Mouse (Mus musculus) Patski (cell line): ENCODE measurements around the gene Slc9a6. TPM values are rescaled to one million over a fixed set of nuclear protein-coding genes. Genes with fewer than 3 reads are reported as not detected.

Experiments
- ATAC-seq: fragments of 100-300 bp; one replicate; pipeline ENCODE4 v1.8.0; 2021
- CTCF ChIA-PET: fragments of 350-600 bp; sonication (Branson Sonifier 250); formaldehyde crosslinking; loops from one replicate; lab custom pipeline; 2022; ENCODE audit warnings: inconsistent platforms; lab: Charles Lee
- POLR2A ChIA-PET: fragments of 350-600 bp; sonication (Branson Sonifier 250); formaldehyde crosslinking; loops from one replicate; lab custom pipeline; 2022; ENCODE audit warnings: antibody characterized with exemption, inconsistent platforms; lab: Charles Lee
- DNase-seq: peaks from one replicate; pipeline ENCODE4 v3.0.0-alpha.2; 2011; ENCODE audit warnings: low read depth, low spot score
- H3K27me3 ChIP-seq: fragments of 371-371 bp; one replicate; pipeline ENCODE4 v1.5.1; 2021
- CTCF ChIP-seq: fragments of 100-300 bp; IDR thresholded peaks from one replicate; pipeline ENCODE4 v1.5.1; 2021
- in situ Hi-C: fragments of 300-500 bp; cut with MboI; formaldehyde crosslinking; loops from 3 replicates; pipeline ENCODE4 v1.11.1; 2018; ENCODE audit warnings: low pct_unique_long_range_greater_than_20kb, mixed read lengths
- polyA plus RNA-seq: library from polyadenylated mRNA; unstranded; gene quantifications from one replicate; pipeline ENCODE4 v1.2.3, GENCODE M21; 2021

Gene Slc9a6
- polyA plus RNA-seq, 1 experiment from 2014 or later = 20.6 TPM

- ATAC-seq = no peak
- DNase-seq = no peak
- CTCF ChIA-PET = interaction anchor here (1.9 kb wide), 1 partner anchor 8 kb away, joined by 8 read pairs; no protein-coding TSS in a partner anchor
- POLR2A ChIA-PET = no interaction called here
- peaks cover 17% of the 10 kb centered on the region for H3K27me3 ChIP-seq
- no peak for TF ChIP-seq CTCF
- in situ Hi-C loops = no loop called here
These were observed 55.8 kb downstream of the Slc9a6 start for GRCm38 (mm10) chrX:56665226-56665973.

- ChIA-PET POLR2A (interaction anchor here (0.6 to 1.2 kb wide), 2 partner anchors 9 to 39 kb away, joined by 3 to 4 read pairs; no protein-coding TSS in a partner anchor), CTCF (interaction anchor here (1.1 to 1.9 kb wide), 3 partner anchors 10 to 58 kb away, joined by 3 to 8 read pairs (median 4); no protein-coding TSS in a partner anchor)
- peaks cover 18% of the 10 kb centered on the region for H3K27me3 ChIP-seq
- no peak for ATAC-seq
- TF ChIP-seq CTCF = no peak
- DNase-seq = no peak
- in situ Hi-C loops = no loop called here
These were observed 57.7 kb downstream of the Slc9a6 start for GRCm38 (mm10) chrX:56667296-56667695.

- DNase-seq = no peak
- ATAC-seq = no peak
- ChIA-PET POLR2A (interaction anchor here (0.6 kb wide), 1 partner anchor 39 kb away, joined by 3 read pairs; no protein-coding TSS in a partner anchor), CTCF (no interaction called here)
- H3K27me3 ChIP-seq = peaks cover 19% of the 10 kb centered on the region
- in situ Hi-C loops = no loop called here
- no peak for TF ChIP-seq CTCF
These were observed 58.5 kb downstream of the Slc9a6 start for GRCm38 (mm10) chrX:56668051-56668450.

GRCm38 (mm10) chrX:56668501-56668900 is 58.9 kb downstream of the Slc9a6 start:
- POLR2A ChIA-PET = no interaction called here
- in situ Hi-C loops = no loop called here
- no peak for TF ChIP-seq CTCF
- no peak for ATAC-seq
- CTCF ChIA-PET = no interaction called here
- DNase-seq = no peak
- H3K27me3 ChIP-seq = peaks cover 14% of the 10 kb centered on the region

GRCm38 (mm10) chrX:56675556-56675955 is 66.0 kb downstream of the Slc9a6 start:
- CTCF ChIA-PET = no interaction called here
- in situ Hi-C loops = no loop called here
- ATAC-seq = peak; percentile 78
- POLR2A ChIA-PET = interaction anchor here (0.9 kb wide), 1 partner anchor 56 kb away, joined by 3 read pairs; the partner anchor contains the start of gene Fhl1
- H3K27me3 ChIP-seq = peaks cover 6% of the 10 kb centered on the region
- no peak for TF ChIP-seq CTCF
- DNase-seq = peak; percentile 33

- ChIA-PET POLR2A (no interaction called here), CTCF (interaction anchor here (0.7 kb wide), 1 partner anchor 86 kb away, joined by 3 read pairs; no protein-coding TSS in a partner anchor)
- no peak for TF ChIP-seq CTCF
- H3K27me3 ChIP-seq = peaks cover 1% of the 10 kb centered on the region
- in situ Hi-C loops = no loop called here
- ATAC-seq = peak; percentile 53
- DNase-seq = no peak
These were observed 68.2 kb downstream of the Slc9a6 start for GRCm38 (mm10) chrX:56677736-56678135.

- ATAC-seq (no peak), DNase-seq (no peak)
- POLR2A ChIA-PET = no interaction called here
- in situ Hi-C loops = no loop called here
- CTCF ChIA-PET = no interaction called here
- no peak for TF ChIP-seq CTCF
- H3K27me3 ChIP-seq = no peaks in the 10 kb centered on the region
These were observed 69.5 kb downstream of the Slc9a6 start for GRCm38 (mm10) chrX:56679066-56679465.

GRCm38 (mm10) chrX:56682156-56682720 is 72.7 kb downstream of the Slc9a6 start:
- ChIA-PET POLR2A (no interaction called here), CTCF (interaction anchor here (0.8 to 1.1 kb wide), 2 partner anchors 22 to 29 kb away, joined by 3 to 4 read pairs; no protein-coding TSS in a partner anchor)
- ATAC-seq (no peak), DNase-seq (no peak)
- in situ Hi-C loops = loop anchor here (10.0 kb wide), 1 partner anchor 53 kb away; the partner anchor contains the start of gene Fhl1
- TF ChIP-seq CTCF = no peak
- H3K27me3 ChIP-seq = no peaks in the 10 kb centered on the region

GRCm38 (mm10) chrX:56683521-56683920 is 74.0 kb downstream of the Slc9a6 start:
- H3K27me3 ChIP-seq = no peaks in the 10 kb centered on the region
- no peak for DNase-seq
- no peak for TF ChIP-seq CTCF
- ChIA-PET POLR2A (no interaction called here), CTCF (no interaction called here)
- in situ Hi-C loops = loop anchor here (10.0 kb wide), 1 partner anchor 51 kb away; the partner anchor contains the start of gene Fhl1
- ATAC-seq = no peak

- peaks cover 3% of the 10 kb centered on the region for H3K27me3 ChIP-seq
- ATAC-seq = no peak
- in situ Hi-C loops = no loop called here
- no peak for DNase-seq
- POLR2A ChIA-PET = no interaction called here
- CTCF ChIA-PET = no interaction called here
- no peak for TF ChIP-seq CTCF
These were observed 83.0 kb downstream of the Slc9a6 start for GRCm38 (mm10) chrX:56692554-56692953.

- ChIA-PET CTCF (no interaction called here), POLR2A (no interaction called here)
- H3K27me3 ChIP-seq = peaks cover 4% of the 10 kb centered on the region
- no peak for ATAC-seq
- TF ChIP-seq CTCF = no peak
- no peak for DNase-seq
- in situ Hi-C loops = no loop called here
These were observed 85.0 kb downstream of the Slc9a6 start for GRCm38 (mm10) chrX:56694539-56694938.
